10 mouse cellular contexts compared by ENCODE assay signal in the genomic region with DNA sequence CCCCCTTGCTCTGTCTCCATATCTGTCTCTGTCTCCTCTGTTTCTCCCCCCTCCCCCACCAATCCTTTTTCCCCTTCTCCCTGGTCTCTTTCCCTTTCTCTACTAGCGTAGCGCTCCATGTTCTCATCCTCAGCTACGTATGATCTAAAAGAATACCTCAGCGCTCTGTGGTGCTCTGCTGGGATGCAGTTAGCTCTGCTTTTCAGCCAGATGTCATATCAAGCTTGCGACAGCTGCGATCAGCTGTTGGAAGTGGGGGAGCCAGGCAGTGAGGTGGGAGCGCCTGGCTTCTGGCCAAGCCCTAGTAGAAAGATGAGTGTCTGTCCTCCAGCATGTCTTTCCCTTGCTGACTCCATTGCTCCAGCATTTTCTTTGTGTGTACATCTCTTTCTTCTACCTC.
DNase-seq lines count a peak whose midpoint lies in the region; ATAC-seq and TF ChIP-seq lines count a peak whose summit lies in the region.
"Had no signal": no experiment of that assay in that cellular context is flagged by ENCODE, and none has a peak within 500 bp of the region (broad histone marks: within the 10 kb centered on the region; RNA-seq: fewer than 3 reads in every experiment).

No protein-coding gene starts in this region.

- H3K27ac ChIP-seq in limb, embryonic 12.5 days, result 0 out of 2 replicates have a peak overlapping the region, but pooled peaks have one; percentile 50
- no peak overlapping the region for H3K27ac ChIP-seq in limb, embryonic 10.5 days
- peak overlapping the region; percentile 28 for H3K27ac ChIP-seq in intestine, embryonic 16.5 days (ENCODE audit: low read length)
- H3K27ac ChIP-seq in midbrain, postnatal 0 days (ENCODE audit: low read depth, low read length), result no peak overlapping the region
- H3K27ac ChIP-seq in liver, embryonic 12.5 days, result no peak overlapping the region
- H3K27ac ChIP-seq: liver, embryonic 14.5 days had no signal

- H3K4me3 ChIP-seq in limb, embryonic 12.5 days (replicated peaks), result no peak overlapping the region
- no peak overlapping the region for H3K4me3 ChIP-seq in limb, embryonic 10.5 days
- H3K4me3 ChIP-seq in intestine, embryonic 16.5 days (ENCODE audit: low read length), result no peak overlapping the region
- H3K4me3 ChIP-seq in midbrain, postnatal 0 days (ENCODE audit: low read depth, low read length), result no peak overlapping the region
- no peak overlapping the region for H3K4me3 ChIP-seq in liver, embryonic 12.5 days

- DNase-seq in limb, embryonic 10.5 days (ENCODE audit: low spot score), result no peak
- DNase-seq in heart, adult 8-10 months (ENCODE audit: low spot score), result peak; percentile 60
- DNase-seq in midbrain, postnatal 0 days (ENCODE audit: low spot score), result peak; percentile 33
- DNase-seq in thymus, postnatal 10 days (ENCODE audit: low spot score in 2 of 2), result no peak
- no peak for DNase-seq in embryo, embryonic 10 days (ENCODE audit: low spot score)

- H3K27me3 ChIP-seq in limb, embryonic 12.5 days, result no peaks in the 10 kb centered on the region
- no peaks in the 10 kb centered on the region for H3K27me3 ChIP-seq in limb, embryonic 10.5 days (ENCODE audit: low read depth, poor library complexity, severe bottlenecking)
- H3K27me3 ChIP-seq in intestine, embryonic 16.5 days (replicated peaks; ENCODE audit: control insufficient read depth, insufficient read depth, low read length), result no peaks in the 10 kb centered on the region
- no peaks in the 10 kb centered on the region for H3K27me3 ChIP-seq in midbrain, postnatal 0 days (ENCODE audit: insufficient read depth, low read length)
- H3K27me3 ChIP-seq in liver, embryonic 12.5 days (replicated peaks), result no peaks in the 10 kb centered on the region
- H3K27me3 ChIP-seq: Patski had no signal

- TF ChIP-seq CTCF in midbrain, postnatal 0 days (IDR thresholded peaks at IDR 0.05), result no peak

- peaks cover 5% of the 10 kb centered on the region for H3K4me1 ChIP-seq in limb, embryonic 12.5 days (replicated peaks)
- peaks cover 8% of the 10 kb centered on the region; the same call in 1 of the 2 replicates for H3K4me1 ChIP-seq in limb, embryonic 10.5 days
- H3K4me1 ChIP-seq in intestine, embryonic 16.5 days (ENCODE audit: control insufficient read depth, insufficient read depth, low read length), result peaks cover 4% of the 10 kb centered on the region; the same call in 1 of the 2 replicates
- no peaks in the 10 kb centered on the region for H3K4me1 ChIP-seq in midbrain, postnatal 0 days (ENCODE audit: insufficient read depth, low read length)
- no peaks in the 10 kb centered on the region; the same call in 1 of the 2 replicates for H3K4me1 ChIP-seq in liver, embryonic 12.5 days

- no peaks in the 10 kb centered on the region for H3K9me3 ChIP-seq in limb, embryonic 12.5 days
- H3K9me3 ChIP-seq in limb, embryonic 10.5 days (replicated peaks), result no peaks in the 10 kb centered on the region
- no peaks in the 10 kb centered on the region for H3K9me3 ChIP-seq in intestine, embryonic 16.5 days (ENCODE audit: control insufficient read depth, low read length)
- no peaks in the 10 kb centered on the region for H3K9me3 ChIP-seq in midbrain, postnatal 0 days (ENCODE audit: low read length)
- no peaks in the 10 kb centered on the region for H3K9me3 ChIP-seq in liver, embryonic 12.5 days (replicated peaks)

- H3K4me2 ChIP-seq in limb, embryonic 12.5 days, result 0 out of 2 replicates have a peak overlapping the region, but pooled peaks have one; percentile 15
- H3K4me2 ChIP-seq in intestine, embryonic 16.5 days (ENCODE audit: low read depth, low read length), result no peak overlapping the region
- no peak overlapping the region for H3K4me2 ChIP-seq in midbrain, postnatal 0 days (ENCODE audit: low read depth, low read length, poor library complexity, severe bottlenecking)
- H3K4me2 ChIP-seq in liver, embryonic 12.5 days, result no peak overlapping the region

- 77% methylated on average over 7 of the region's 7 CpGs for WGBS in limb, embryonic 12.5 days
- 90% methylated on average over 7 of the region's 7 CpGs for WGBS in limb, embryonic 10.5 days
- 51% methylated on average over 7 of the region's 7 CpGs for WGBS in intestine, embryonic 16.5 days
- WGBS in midbrain, postnatal 0 days, result 52% methylated on average over 7 of the region's 7 CpGs
- WGBS in liver, embryonic 12.5 days (ENCODE audit: insufficient replicate concordance), result 69% methylated on average over 7 of the region's 7 CpGs

- no peak for ATAC-seq in limb, embryonic 12.5 days (ENCODE audit: insufficient number of reproducible peaks, insufficient read depth, low FRiP score, low TSS enrichment, low read depth)
- peak; percentile 68; the same call in 1 of the 2 replicates for ATAC-seq in intestine, embryonic 16.5 days
- peak; percentile 76 for ATAC-seq in midbrain, postnatal 0 days (ENCODE audit: low FRiP score)
- ATAC-seq in liver, embryonic 12.5 days, result no peak
- ATAC-seq: Patski had no signal

- no peak overlapping the region for H3K9ac ChIP-seq in limb, embryonic 12.5 days (replicated peaks)
- H3K9ac ChIP-seq in intestine, embryonic 16.5 days (ENCODE audit: low read depth, low read length), result no peak overlapping the region
- H3K9ac ChIP-seq in midbrain, postnatal 0 days (replicated peaks; ENCODE audit: low read length, poor library complexity, severe bottlenecking), result no peak overlapping the region
- no peak overlapping the region for H3K9ac ChIP-seq in liver, embryonic 12.5 days
- H3K9ac ChIP-seq: liver, embryonic 14.5 days had no signal

- H3K36me3 ChIP-seq in limb, embryonic 12.5 days, result no peaks in the 10 kb centered on the region
- H3K36me3 ChIP-seq in limb, embryonic 10.5 days, result no peaks in the 10 kb centered on the region
- H3K36me3 ChIP-seq in intestine, embryonic 16.5 days (ENCODE audit: control insufficient read depth, insufficient read depth, low read length), result no peaks in the 10 kb centered on the region
- no peaks in the 10 kb centered on the region for H3K36me3 ChIP-seq in midbrain, postnatal 0 days (ENCODE audit: insufficient read depth, low read length)
- H3K36me3 ChIP-seq in liver, embryonic 12.5 days, result no peaks in the 10 kb centered on the region

Comparison
In these comparisons a context has a peak if more than half of its experiments do, and no peak if none do; other contexts are left out.
1. H3K27ac ChIP-seq: peak in limb, embryonic 12.5 days (single experiment) and intestine, embryonic 16.5 days (single experiment); none in limb, embryonic 10.5 days (single experiment), midbrain, postnatal 0 days (single experiment) and liver, embryonic 12.5 days (single experiment).
2. ATAC-seq: peak in intestine, embryonic 16.5 days (single experiment) and midbrain, postnatal 0 days (single experiment); none in limb, embryonic 12.5 days (single experiment) and liver, embryonic 12.5 days (single experiment).
3. DNase-seq: peak in heart, adult 8-10 months (single experiment) and midbrain, postnatal 0 days (single experiment); none in limb, embryonic 10.5 days (single experiment), thymus, postnatal 10 days (0 of 2) and embryo, embryonic 10 days (single experiment).